Mouse (Mus musculus) 3T3-L1 (cell line): Measurements from ENCODE around the gene Tbc1d10a.
A peak's percentile ranks its signal among the peaks of the same experiment; 100 is the strongest.

Source experiments
- DNase-seq: peaks from one replicate; pipeline ENCODE4 v3.0.0-alpha.2; 2015; ENCODE audit warnings: low read depth, low spot score

The Tbc1d10a gene

DNA sequence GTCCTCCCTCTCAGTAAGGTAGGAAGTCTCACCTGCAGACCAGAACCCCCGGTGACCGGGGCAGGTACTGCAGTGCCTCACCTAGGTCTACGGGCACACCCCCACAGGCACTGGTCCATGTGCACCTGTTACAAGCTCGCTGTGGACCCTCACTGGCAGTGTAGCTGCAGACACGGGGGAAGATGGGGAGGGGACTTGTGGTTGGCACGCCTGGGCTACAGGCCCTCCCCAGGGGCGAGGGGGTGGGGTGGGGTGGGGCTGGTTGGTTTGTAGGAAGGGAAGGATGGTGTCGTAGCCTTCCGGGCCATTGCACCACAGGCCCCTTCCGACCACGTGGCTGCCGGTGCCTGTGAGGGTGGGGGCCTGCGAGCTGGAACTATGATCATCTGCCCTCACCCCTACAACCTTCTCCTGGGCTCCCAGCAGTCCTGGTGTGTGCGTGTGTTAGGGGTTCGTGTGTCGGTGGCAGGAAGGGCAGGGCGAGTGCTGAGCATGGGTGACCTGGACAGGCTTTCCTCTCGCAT is 50.9 kb downstream of the Tbc1d10a start:
- no peak for DNase-seq

- no peak for DNase-seq
Measured at GRCm38 (mm10) chr11:4238167-4238566, 51.6 kb downstream of the Tbc1d10a start.

DNA sequence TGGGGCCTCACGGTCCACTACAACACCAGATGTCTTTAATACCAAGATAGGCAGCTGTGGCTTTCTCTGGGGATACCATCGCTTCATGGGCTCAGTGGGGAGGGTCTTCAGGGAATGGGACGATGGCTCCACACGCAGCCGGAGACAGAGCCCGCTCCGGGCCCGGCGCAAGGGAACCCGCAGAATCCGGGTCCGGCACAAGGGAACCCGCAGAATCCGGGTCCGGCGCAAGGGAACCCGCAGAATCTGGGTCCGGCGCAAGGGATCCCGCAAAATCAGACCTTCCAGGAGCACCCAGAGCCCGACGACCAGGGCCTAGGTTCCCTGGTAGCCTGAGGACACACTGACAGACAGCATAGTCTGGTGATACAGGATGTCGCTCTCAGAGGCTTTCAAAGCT is 53.1 kb downstream of the Tbc1d10a start:
- no peak for DNase-seq

GRCm38 (mm10) chr11:4240151-4240550 is 53.6 kb downstream of the Tbc1d10a start:
- DNase-seq: no peak

- DNase-seq: no peak
Measured at GRCm38 (mm10) chr11:4241180-4241579, 54.6 kb downstream of the Tbc1d10a start.

DNA sequence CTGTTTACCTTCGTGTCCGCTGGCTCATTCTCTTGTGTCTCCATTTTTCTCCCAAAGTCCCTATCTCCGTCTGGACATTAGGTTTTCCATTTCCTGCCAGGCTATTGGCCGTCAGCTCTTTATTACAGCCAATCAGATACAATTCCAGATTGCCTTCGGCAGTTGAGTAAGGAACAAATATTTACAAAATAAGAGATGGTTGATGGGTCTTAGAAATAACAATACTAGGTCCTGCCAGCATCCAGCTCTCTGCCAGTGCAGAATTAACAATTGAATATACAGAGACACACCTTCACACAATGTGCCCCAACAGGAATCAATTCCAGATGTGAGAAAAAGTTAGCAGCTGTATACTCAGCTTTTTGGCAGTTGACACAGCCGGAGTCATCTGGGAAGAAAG is 59.5 kb downstream of the Tbc1d10a start:
- peak; percentile 26 for DNase-seq

DNA sequence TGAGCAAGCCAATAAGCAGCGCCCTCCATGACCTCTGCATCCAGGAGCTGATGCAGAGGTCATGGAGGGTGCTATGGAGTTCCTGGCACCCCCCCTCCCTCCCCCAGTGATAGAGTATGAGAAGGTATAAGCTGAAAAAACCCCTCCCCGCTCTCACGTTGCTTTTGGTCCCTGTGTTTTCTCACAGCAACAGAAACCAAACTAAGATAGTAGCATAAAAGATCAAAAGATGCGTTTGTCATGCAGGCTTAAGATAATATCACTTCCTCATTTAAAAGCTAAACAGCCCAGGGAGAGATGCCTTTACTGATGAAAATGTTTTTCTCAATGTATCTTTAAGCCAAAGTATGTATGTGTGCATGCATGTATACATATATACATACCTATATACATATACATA is 60.0 kb downstream of the Tbc1d10a start:
- no peak for DNase-seq

DNA sequence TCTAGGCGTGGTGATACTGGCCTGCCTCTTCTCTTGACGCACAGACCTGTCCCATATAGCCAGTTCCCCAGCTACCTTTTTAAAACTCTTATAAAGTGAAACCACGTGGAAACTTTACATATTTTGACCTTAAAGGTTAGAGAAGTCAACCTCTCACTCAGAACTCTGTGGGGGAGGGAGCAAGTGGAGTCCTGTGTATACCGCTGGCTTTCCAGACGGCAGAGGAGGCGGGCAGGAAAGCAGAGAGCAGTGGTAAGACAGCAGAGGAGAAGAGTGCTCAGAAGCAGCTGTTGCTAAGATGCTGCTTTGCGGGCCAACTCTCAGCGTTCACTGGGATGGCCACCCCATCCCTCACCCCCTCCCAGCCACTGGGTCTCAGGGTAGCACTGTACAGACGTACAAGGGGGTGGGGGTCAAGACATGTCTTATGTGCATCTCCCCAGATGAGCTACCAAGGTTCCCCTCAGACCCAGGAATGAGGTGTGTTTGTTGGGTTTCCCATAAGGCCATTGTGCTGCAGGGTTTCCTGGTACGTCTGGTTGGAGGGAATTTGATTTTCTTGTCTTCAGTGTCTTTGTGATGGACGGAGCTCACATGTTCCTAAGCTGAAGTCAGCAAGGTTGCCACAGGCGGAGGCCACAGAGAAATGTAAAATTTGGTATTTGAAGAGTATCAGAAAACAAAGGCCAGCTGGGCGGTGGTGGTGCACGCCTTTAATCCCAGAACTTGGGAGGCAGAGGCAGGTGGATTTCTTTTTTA is 60.8 kb downstream of the Tbc1d10a start:
- DNase-seq: no peak

GRCm38 (mm10) chr11:4249151-4249550 is 62.6 kb downstream of the Tbc1d10a start:
- no peak for DNase-seq

DNA sequence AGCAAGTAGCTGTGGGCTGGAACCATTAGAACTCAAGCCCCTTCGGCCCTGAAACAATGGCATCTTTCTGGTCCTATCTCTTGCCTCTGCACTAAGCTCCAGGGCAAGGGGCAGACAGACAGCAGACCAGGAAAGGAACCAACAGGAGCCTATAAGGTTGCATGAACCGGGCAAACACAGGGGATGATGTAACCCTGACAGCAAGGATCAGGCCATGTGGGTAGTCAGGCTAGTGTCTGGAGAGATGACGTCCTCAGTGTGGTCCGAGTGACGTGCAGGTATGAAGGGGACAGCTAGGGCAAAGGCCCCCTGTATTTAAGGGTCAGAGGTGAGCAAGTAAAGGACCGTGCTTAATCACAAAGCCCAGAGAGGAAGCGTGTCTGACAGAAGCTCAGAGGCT is 63.7 kb downstream of the Tbc1d10a start:
- no peak for DNase-seq

DNA sequence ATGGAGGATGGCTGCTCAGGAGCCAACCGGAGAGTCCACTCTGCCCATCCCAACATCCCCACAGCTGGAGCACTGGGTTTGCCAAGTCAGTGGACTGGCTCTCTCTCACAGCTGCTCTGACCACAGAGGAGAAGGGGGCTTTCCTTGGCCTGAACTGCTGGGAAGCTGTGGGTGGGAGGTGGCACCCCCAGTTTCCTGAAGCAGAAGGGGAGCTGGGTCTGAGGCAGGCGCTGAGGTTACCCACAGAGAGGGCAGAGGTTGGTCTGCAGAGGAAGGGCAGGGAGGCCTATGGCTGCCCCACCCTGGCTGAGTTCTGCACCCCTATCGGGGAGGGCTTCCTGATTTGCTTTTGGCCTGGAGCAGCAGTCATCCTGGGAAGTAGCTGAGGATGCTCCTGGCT is 64.8 kb downstream of the Tbc1d10a start:
- DNase-seq: no peak

- no peak for DNase-seq
Measured at GRCm38 (mm10) chr11:4252886-4253285, 66.3 kb downstream of the Tbc1d10a start.

- DNase-seq: no peak
Measured at GRCm38 (mm10) chr11:4256846-4257607, 70.4 kb downstream of the Tbc1d10a start, which contains the start of gene Lif. Lif (plus strand) TSS chr11:4257557.

GRCm38 (mm10) chr11:4257756-4258155 is 71.2 kb downstream of the Tbc1d10a start:
- DNase-seq: no peak

- peak; percentile 83 for DNase-seq
Measured at GRCm38 (mm10) chr11:4258657-4259082, 72.1 kb downstream of the Tbc1d10a start.

DNA sequence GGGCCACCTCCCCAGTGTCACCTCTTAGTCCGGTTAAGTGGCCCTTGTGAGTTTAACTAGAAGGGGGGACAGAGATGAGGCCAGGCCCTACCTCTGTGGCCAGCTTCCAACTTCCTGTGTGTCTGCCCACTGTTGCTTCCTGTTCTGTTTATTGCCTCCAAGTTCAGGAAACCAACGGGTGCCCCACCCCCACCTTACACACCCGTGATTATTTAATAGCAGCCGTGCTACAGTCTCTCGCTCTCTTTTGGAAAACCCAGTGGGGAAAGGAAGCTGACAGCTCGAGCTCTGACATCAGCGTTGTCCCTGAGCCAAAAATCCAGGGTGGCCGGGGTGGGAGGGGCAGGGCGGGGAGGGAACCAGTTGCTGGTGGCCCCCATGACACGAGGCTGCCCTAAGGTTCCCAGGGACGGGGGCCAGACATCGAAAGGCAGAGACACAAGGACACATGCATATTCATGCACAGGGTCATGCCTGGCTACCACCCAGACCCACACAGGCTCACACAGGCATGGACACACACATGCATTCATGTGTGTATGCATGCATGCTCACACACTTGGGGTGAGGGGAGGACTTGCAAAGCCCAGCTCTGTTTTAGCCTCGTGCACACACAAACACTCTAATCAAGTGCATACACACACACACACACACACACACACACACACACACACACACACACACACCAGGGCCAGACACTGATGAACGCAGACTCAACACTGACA is 74.0 kb downstream of the Tbc1d10a start:
- no peak for DNase-seq

DNA sequence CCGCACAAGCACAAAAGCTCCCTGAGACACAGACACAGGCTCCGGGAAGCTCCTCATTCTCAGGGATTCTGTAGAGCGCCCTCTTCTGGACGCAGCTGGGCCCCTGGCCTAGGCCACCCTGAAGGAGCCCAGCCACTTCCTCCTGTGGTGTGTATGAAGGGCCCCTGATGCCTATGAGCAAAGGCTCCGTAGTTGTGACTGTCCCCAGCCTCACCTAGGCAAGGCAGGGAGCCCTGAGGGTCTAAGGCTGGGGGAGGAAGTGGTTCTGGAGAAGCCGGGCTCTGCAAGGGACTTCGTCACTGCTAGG is 74.6 kb downstream of the Tbc1d10a start:
- peak; percentile 70 for DNase-seq

GRCm38 (mm10) chr11:4261969-4262368 is 75.4 kb downstream of the Tbc1d10a start:
- DNase-seq: peak; percentile 81

DNA sequence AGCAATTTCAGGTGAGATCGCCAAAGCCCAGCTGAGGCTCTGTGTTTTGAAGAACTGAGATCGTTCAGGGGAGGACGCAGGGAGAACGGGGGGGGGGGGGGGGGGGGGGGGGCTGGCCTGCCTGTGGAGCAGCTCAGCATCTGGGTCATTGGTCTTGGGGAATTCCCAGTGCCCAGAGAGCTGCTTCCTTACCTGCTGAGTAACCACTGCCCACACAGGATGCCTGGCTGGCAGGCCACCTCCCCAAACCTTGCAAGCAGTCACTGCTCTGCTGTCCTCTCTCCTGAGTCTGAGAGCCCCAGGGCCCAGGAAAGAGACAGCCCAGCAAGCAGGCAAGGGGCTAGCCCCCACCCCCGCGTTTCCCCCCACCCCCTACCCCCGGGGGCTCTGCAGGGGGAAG is 76.3 kb downstream of the Tbc1d10a start:
- peak; percentile 56 for DNase-seq

GRCm38 (mm10) chr11:4263296-4263695 is 76.7 kb downstream of the Tbc1d10a start:
- DNase-seq: no peak

- DNase-seq: peak; percentile 54
Measured at GRCm38 (mm10) chr11:4264066-4264465, 77.5 kb downstream of the Tbc1d10a start.
